Mouse (Mus musculus) hindbrain, embryonic 14.5 days (tissue): ENCODE results near the gene Tubb2b. TPM values are rescaled to one million over a fixed set of nuclear protein-coding genes. Genes with fewer than 3 reads are reported as not detected.

Experiments
- ATAC-seq: fragments of 200-750 bp; cut with Nextera tagmentation; 2 replicates; pipeline ENCODE4 v1.8.0; 2017; ENCODE audit warnings: moderate number of reproducible peaks, mild to moderate bottlenecking, moderate TSS enrichment, moderate library complexity; ENCODE audit not compliant: low FRiP score
- DNase-seq: peaks from one replicate; pipeline ENCODE4 v3.0.0-alpha.2; 2015; ENCODE audit warnings: low spot score
- H3K27ac ChIP-seq: fragments of 300-500 bp; sonication (generic); 2 replicates; pipeline ENCODE4 v1.5.1; 2014; ENCODE audit warnings: mild to moderate bottlenecking, moderate library complexity
- H3K27me3 ChIP-seq: fragments of 300-500 bp; sonication (generic); 2 replicates; pipeline ENCODE4 v1.6.1; 2014; ENCODE audit warnings: mild to moderate bottlenecking, low read length, mixed read lengths; ENCODE audit not compliant: control insufficient read depth, insufficient read depth
- H3K36me3 ChIP-seq: fragments of 300-500 bp; sonication (generic); replicated peaks from 2 replicates; pipeline ENCODE4 v1.6.1; 2014; ENCODE audit not compliant: control insufficient read depth, insufficient read depth
- H3K4me1 ChIP-seq: fragments of 300-500 bp; sonication (generic); replicated peaks from 2 replicates; pipeline ENCODE4 v1.6.1; 2014; ENCODE audit warnings: antibody characterized with exemption, low read length, mixed read lengths; ENCODE audit not compliant: control insufficient read depth, insufficient read depth
- H3K4me2 ChIP-seq: fragments of 300-500 bp; sonication (generic); replicated peaks from 2 replicates; pipeline ENCODE4 v1.6.1; 2014; ENCODE audit warnings: mild to moderate bottlenecking, moderate library complexity
- H3K4me3 ChIP-seq: fragments of 300-500 bp; sonication (generic); replicated peaks from 2 replicates; pipeline ENCODE4 v1.5.1; 2014; ENCODE audit warnings: mild to moderate bottlenecking, low read length
- H3K9ac ChIP-seq: fragments of 300-500 bp; sonication (generic); 2 replicates; pipeline ENCODE4 v1.6.1; 2014
- H3K9me3 ChIP-seq: fragments of 300-500 bp; sonication (generic); 2 replicates; pipeline ENCODE4 v1.6.1; 2016; ENCODE audit warnings: low read length; ENCODE audit not compliant: control insufficient read depth
- WGBS: fragments of 180-500 bp; shearing (Covaris S2); extraction: QIAGEN DNeasy Blood & Tissue Kit; methylation state at CpG from one replicate; pipeline ENCODE4 v1.1.7; 2014; 5-methylcytosine and 5-hydroxymethylcytosine counted together
- polyA plus RNA-seq: library from polyadenylated mRNA; unstranded; fragments of >200 nt; fragmentation: Nextera tagmentation; extraction: Ambion mirVana; gene quantifications from 2 replicates; pipeline ENCODE4 v1.2.1, GENCODE M21; 2014

Gene Tubb2b
- 682 and 716 TPM in 2 replicates for polyA plus RNA-seq

DNA sequence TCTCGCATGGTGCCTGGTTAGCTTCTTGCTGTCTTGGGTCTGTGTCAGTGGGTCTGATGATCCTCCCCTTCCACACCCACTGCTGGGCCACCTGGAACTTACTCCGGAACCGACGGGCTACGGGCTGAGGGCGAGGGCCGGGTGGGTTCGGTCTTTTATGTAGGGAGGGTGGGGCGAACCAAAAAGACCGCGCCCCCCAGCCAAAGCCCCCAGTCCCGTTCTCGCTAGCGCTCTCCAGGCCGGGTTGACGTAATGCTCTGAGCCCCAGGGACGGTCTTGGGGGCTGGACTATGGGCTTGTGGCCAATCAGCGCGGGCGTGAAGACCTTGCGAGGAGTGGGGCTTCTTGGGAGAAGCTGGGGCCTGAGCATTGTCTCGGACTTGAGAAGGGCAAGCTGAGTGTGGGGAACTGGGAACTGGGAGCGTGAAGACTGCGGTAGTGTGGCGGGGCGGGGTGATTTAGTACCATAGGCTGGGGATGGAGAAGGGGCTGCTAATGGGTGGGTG is at the start of gene Tubb2b:
Tubb2b (minus strand) TSS at position 241 of the 506 bp plus-strand sequence.
- peak; percentile 93 for ATAC-seq

DNA sequence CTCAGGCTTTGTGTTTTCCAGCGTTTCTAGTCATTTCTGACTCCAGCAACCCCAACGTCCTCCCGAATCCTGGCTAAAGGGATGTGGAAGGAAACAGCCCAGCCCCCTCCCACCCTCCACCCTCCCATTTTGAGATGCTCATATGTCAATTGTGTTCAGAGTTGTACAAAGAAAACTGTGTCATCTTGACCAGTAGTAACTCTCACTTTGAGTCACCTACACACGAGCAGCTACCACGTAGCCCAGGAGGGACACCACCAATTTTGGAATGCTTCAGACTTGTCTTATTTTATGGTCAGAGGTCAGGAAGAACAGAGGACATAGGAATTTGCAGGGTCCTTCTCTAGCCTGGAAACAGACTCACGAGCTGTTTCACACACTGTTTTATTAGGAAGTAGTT is 43.8 kb upstream of the Tubb2b start:
- H3K4me3 ChIP-seq, result no peak overlapping the region
- H3K9me3 ChIP-seq, result no peaks in the 10 kb centered on the region
- DNase-seq (no peak), ATAC-seq (no peak)
- peaks cover 7% of the 10 kb centered on the region; the same call in 1 of the 2 replicates for H3K36me3 ChIP-seq
- no peak overlapping the region for H3K4me2 ChIP-seq
- H3K27ac ChIP-seq, result no peak overlapping the region
- WGBS, result 96% methylated on average over 6 of the region's 6 CpGs
- no peaks in the 10 kb centered on the region for H3K27me3 ChIP-seq
- H3K9ac ChIP-seq, result no peak overlapping the region
- H3K4me1 ChIP-seq, result no peaks in the 10 kb centered on the region

More for the DNA sequence above, at the start of gene Tubb2b:
- peak; percentile 98 for DNase-seq
- Histone ChIP-seq H3K9me3 (no peaks in the 10 kb centered on the region), H3K36me3 (peaks cover 30% of the 10 kb centered on the region), H3K27ac (peak within 1 kb of the TSS; percentile 100), H3K4me3 (peak within 1 kb of the TSS; percentile 89), H3K4me2 (peak within 1 kb of the TSS; percentile 97), H3K27me3 (no peaks in the 10 kb centered on the region), H3K4me1 (peaks cover 33% of the 10 kb centered on the region), H3K9ac (peak within 1 kb of the TSS; percentile 100)
- whole genome bisulfite sequencing, result under 1% methylated on average over 26 of the region's 26 CpGs

DNA sequence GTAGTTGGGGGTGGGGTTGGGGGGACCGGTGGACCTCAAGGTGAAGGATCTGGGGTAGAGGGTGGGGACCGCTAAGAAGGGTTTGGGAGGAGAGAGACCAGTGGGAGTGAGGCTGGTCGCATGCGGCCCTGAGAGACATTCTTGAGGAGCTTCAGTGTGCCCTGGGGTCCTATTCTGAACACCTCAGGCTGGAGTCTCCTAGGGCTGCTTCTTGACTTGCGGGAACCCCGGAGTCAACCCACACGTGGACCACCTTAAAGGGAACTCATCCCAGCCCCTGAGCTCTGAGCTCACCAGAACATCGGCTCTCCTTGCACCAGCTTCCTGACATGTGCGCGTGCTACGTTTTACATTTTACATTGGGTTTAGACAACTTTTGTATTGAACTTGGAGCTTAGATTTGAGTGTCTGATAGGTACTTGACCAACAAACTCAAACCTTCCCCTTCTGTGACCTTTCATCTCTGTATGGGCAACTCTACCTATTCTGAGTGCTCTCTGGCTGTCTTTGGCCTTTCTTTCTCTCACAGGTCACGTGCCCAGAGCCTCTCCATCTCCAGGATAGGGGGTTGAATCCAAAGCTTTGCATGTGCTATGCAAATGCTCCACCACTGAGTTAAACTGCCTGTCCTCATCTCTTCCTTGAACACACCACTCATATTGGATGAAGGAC is 33.2 kb upstream of the Tubb2b start:
- DNase-seq (no peak), ATAC-seq (peak; percentile 81; the same call in 1 of the 2 replicates)
- peak overlapping the region; percentile 77 for H3K4me2 ChIP-seq
- peak overlapping the region; percentile 70 for H3K9ac ChIP-seq
- H3K27me3 ChIP-seq, result no peaks in the 10 kb centered on the region
- H3K4me3 ChIP-seq, result peak overlapping the region; percentile 69
- H3K27ac ChIP-seq, result peak overlapping the region; percentile 92
- WGBS, result 41% methylated on average over 12 of the region's 12 CpGs
- peaks cover 16% of the 10 kb centered on the region for H3K4me1 ChIP-seq
- H3K9me3 ChIP-seq, result no peaks in the 10 kb centered on the region
- peaks cover 9% of the 10 kb centered on the region for H3K36me3 ChIP-seq

DNA sequence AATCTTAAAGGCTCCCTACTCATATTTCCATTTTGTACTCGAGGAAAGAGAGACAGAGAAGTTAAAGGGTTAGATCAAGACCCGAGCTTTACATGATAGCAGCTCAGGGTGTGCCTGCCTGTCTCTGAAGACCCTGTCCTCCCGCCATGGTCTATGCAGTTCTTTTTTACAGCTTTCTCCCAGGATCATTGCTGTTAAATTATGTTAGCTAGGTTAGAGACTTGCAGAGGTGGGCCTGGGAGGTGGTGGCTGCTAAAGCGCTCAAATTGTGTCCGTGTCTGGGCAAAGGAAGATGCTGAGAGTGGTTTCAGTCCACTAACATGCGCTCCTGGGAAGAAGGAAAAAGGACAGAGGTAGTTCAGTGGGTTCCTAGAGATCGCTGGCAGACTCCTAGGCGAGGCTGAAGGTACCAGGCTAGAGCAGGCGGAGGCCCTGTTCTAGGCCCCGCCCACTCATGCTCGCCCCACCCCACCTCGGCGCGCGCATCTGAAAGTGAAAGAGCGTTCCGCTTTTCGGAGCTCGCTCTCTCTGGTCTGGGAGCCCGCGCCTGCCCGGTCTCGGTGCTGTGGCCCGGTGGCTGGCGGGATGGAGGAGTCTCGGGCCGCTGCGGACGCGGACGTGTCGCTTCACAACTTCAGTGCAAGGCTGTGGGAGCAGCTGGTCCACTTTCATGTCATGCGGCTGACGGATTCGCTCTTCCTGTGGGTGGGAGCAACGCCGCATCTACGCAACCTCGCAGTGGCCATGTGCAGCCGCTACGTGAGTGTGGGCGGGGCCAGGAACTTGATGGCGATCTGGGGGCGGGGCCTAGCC is 32.4 kb upstream of the Tubb2b start, which contains the start of gene Psmg4:
Psmg4 (plus strand) TSS at position 474 of the 813 bp plus-strand sequence.
- WGBS, result 5% methylated on average over 44 of the region's 44 CpGs
- ATAC-seq, result peak; percentile 97
- peak within 1 kb of the TSS; percentile 70 for H3K9ac ChIP-seq

DNA sequence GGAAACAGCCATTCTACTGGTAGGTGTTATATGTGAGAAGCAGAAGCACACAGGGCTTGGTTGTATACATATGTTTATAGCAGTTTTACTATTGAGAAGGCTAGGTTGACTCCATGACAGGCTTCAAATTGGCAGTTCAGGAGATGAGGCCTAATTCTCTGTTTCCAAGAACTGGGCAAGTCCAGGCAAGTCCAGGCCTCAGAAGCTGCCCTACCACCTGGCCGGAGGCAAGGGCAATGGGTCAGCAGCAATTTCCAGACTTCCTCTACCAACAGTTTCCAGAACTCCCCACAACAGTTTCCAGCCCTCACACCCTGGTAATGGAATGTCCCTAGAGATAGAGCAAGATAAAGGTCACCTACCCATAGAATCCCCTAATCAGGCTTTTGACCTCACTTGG is 29.7 kb upstream of the Tubb2b start:
- 94% methylated on average over 1 of the region's 1 CpGs for WGBS
- Histone ChIP-seq H3K36me3 (no peaks in the 10 kb centered on the region), H3K4me2 (no peak overlapping the region), H3K27me3 (no peaks in the 10 kb centered on the region), H3K4me3 (no peak overlapping the region), H3K4me1 (peaks cover 16% of the 10 kb centered on the region), H3K27ac (no peak overlapping the region), H3K9ac (no peak overlapping the region), H3K9me3 (no peaks in the 10 kb centered on the region)
- ATAC-seq (no peak), DNase-seq (no peak)

More for the DNA sequence above, 32.4 kb upstream of the Tubb2b start, which contains the start of gene Psmg4:
- peaks cover 9% of the 10 kb centered on the region for H3K36me3 ChIP-seq
- H3K4me1 ChIP-seq, result peaks cover 16% of the 10 kb centered on the region
- peak within 1 kb of the TSS; percentile 92 for H3K27ac ChIP-seq
- peak within 1 kb of the TSS; percentile 69 for H3K4me3 ChIP-seq
- no peaks in the 10 kb centered on the region for H3K9me3 ChIP-seq
- peak within 1 kb of the TSS; percentile 77 for H3K4me2 ChIP-seq
- DNase-seq, result peak; percentile 89
- no peaks in the 10 kb centered on the region for H3K27me3 ChIP-seq

DNA sequence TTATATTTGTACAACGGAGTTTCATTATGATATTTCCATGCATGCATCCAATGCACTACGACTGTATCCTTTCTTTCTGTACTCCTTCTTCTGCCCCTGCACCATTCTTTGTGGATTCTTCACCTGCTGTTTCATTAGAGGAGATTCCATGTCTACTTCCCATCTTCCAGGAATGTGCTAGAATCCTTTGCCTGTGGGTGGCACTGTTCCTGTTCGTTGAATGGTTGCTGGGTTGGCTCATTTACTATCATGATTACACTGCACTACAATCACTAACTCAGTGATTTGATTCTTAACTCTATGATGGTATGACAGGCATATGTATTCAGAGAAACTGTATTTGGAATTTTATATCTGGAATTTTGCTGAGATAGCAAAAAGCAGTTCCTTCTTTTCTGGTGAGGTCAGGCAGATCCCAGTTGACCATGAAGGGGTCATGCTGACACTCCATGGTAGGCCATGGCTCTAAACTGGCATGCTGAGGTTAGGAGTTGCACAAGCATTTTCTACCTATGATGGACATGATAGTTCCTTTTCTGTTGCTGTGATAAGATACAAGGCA is 27.4 kb upstream of the Tubb2b start:
- no peak for DNase-seq
- Histone ChIP-seq H3K4me3 (no peak overlapping the region), H3K36me3 (no peaks in the 10 kb centered on the region), H3K27me3 (no peaks in the 10 kb centered on the region), H3K9ac (no peak overlapping the region), H3K27ac (no peak overlapping the region), H3K4me2 (no peak overlapping the region), H3K4me1 (peaks cover 17% of the 10 kb centered on the region), H3K9me3 (no peaks in the 10 kb centered on the region)
- 94% methylated on average over 3 of the region's 3 CpGs for WGBS
- no peak for ATAC-seq

DNA sequence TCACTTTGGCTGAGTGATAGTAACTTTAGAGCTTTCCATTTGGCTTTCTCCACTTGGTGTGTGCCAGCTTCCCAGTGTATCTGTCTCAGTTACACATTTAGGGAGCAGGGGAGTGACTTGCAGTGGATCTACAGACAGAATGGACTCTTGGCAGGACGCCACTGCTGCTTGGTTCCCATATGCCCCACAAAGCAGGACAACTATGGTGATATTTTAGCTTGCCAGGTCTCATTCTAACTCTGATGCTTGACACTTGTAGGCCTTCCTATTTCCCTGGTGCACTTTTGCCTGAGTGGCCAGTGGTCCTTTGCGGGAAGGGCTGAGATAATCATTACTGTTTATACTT is 26.5 kb upstream of the Tubb2b start:
- H3K27me3 ChIP-seq, result no peaks in the 10 kb centered on the region
- no peak overlapping the region for H3K9ac ChIP-seq
- WGBS, result 62% methylated on average over 2 of the region's 2 CpGs
- H3K4me2 ChIP-seq, result no peak overlapping the region
- H3K36me3 ChIP-seq, result no peaks in the 10 kb centered on the region
- ATAC-seq (no peak), DNase-seq (peak; percentile 50)
- peak overlapping the region; percentile 18; the same call in 1 of the 2 replicates for H3K27ac ChIP-seq
- peaks cover 9% of the 10 kb centered on the region; the same call in 1 of the 2 replicates for H3K4me1 ChIP-seq
- no peak overlapping the region for H3K4me3 ChIP-seq
- H3K9me3 ChIP-seq, result no peaks in the 10 kb centered on the region

DNA sequence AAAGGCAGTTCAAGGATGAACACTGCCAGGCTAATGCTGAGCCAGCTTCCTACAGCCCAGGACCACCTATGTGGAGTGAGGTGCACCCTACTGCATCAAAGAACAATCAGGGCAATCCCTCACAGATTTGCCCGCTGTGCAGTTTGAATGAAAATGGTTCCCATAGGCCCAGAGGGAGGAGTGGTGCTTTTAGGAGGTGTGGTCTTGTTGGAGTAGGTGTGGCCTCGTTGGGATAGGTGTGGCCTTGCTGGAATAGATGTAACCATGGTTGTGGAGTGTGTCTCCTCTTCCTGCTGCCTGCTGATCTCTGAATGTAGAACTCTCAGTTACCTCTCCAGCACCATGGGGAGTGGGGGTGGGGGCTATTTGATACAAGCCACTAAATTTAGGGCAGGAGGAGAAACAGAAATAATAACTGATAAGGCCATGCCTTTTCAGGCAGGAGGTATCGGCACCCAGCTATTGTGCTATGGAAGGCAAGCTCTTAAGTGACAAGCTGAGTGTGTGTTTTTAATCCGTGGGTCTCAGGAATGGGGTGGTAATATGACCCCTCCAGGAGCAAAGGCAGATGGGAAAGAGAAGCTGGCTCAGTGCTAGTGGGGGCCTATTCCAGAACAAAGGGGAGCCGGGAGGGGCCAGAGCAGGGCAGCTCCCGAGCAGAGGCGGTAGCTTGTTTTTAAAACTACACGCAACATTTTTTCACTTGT is 26.0 kb upstream of the Tubb2b start:
- H3K9ac ChIP-seq, result no peak overlapping the region
- no peak for ATAC-seq

More for the DNA sequence above, 26.0 kb upstream of the Tubb2b start:
- Histone ChIP-seq H3K4me1 (0 out of 2 replicates have a peak, but pooled peaks cover 9% of the 10 kb centered on the region), H3K9me3 (no peaks in the 10 kb centered on the region), H3K27me3 (no peaks in the 10 kb centered on the region), H3K27ac (peak overlapping the region; percentile 18; the same call in 1 of the 2 replicates), H3K4me2 (no peak overlapping the region), H3K4me3 (no peak overlapping the region), H3K36me3 (no peaks in the 10 kb centered on the region)
- DNase-seq, result no peak
- 68% methylated on average over 8 of the region's 8 CpGs for WGBS
